ENCODE assay signal across 12 mouse cellular contexts in genomic region chr11:94146049-94146605, GRCm38 (mm10).
A peak's percentile ranks its signal among the peaks of the same experiment; 100 is the strongest.
DNase-seq lines count a peak whose midpoint lies in the region; ATAC-seq lines count a peak whose summit lies in the region.
"Had no signal": no experiment of that assay in that cellular context is flagged by ENCODE, and none has a peak within 500 bp of the region (broad histone marks: within the 10 kb centered on the region; RNA-seq: fewer than 3 reads in every experiment).

No protein-coding gene starts in this region.

- no peak overlapping the region for H3K4me2 ChIP-seq in hindbrain, embryonic 15.5 days
- H3K4me2 ChIP-seq in hindbrain, embryonic 16.5 days (ENCODE audit: low read length) = no peak overlapping the region
- H3K4me2 ChIP-seq: heart, embryonic 12.5 days had no signal

- ATAC-seq in hindbrain, embryonic 15.5 days (ENCODE audit: low FRiP score, low read depth) = no peak
- ATAC-seq in hindbrain, embryonic 16.5 days = no peak

- DNase-seq in hindbrain, embryonic 10.5 days (ENCODE audit: low spot score) = no peak
- peak; percentile 67 for DNase-seq in right cerebral cortex, adult 18-20 months
- DNase-seq in right cerebral cortex, postnatal 4 days = no peak
- no peak for DNase-seq in spleen, adult 12 weeks (ENCODE audit: low spot score)
- DNase-seq in adrenal gland, postnatal 14 days = no peak
- DNase-seq: adrenal gland, postnatal 10 days; left cerebral cortex, postnatal 4 days; liver, postnatal 0 days had no signal

- H3K27me3 ChIP-seq in hindbrain, embryonic 15.5 days = no peaks in the 10 kb centered on the region
- peaks cover 31% of the 10 kb centered on the region for H3K27me3 ChIP-seq in hindbrain, embryonic 10.5 days (ENCODE audit: insufficient read depth, poor library complexity, severe bottlenecking)
- no peaks in the 10 kb centered on the region for H3K27me3 ChIP-seq in hindbrain, embryonic 16.5 days (replicated peaks; ENCODE audit: control insufficient read depth, insufficient read depth, low read length)
- H3K27me3 ChIP-seq: CH12.LX had no signal

- no peaks in the 10 kb centered on the region for H3K36me3 ChIP-seq in hindbrain, embryonic 15.5 days
- no peaks in the 10 kb centered on the region for H3K36me3 ChIP-seq in hindbrain, embryonic 10.5 days
- no peaks in the 10 kb centered on the region for H3K36me3 ChIP-seq in hindbrain, embryonic 16.5 days (ENCODE audit: control insufficient read depth, insufficient read depth, low read length)
- H3K36me3 ChIP-seq: heart, embryonic 12.5 days had no signal

- H3K27ac ChIP-seq in hindbrain, embryonic 15.5 days (replicated peaks) = 0 out of 2 replicates have a peak overlapping the region, but pooled peaks have one; percentile 69
- no peak overlapping the region for H3K27ac ChIP-seq in hindbrain, embryonic 10.5 days
- H3K27ac ChIP-seq in hindbrain, embryonic 16.5 days (ENCODE audit: low read depth, low read length) = peak overlapping the region; percentile 80

- no peaks in the 10 kb centered on the region for H3K9me3 ChIP-seq in hindbrain, embryonic 15.5 days
- no peaks in the 10 kb centered on the region for H3K9me3 ChIP-seq in hindbrain, embryonic 10.5 days
- H3K9me3 ChIP-seq in hindbrain, embryonic 16.5 days (ENCODE audit: control insufficient read depth, low read length) = no peaks in the 10 kb centered on the region
- H3K9me3 ChIP-seq: heart, embryonic 12.5 days had no signal

- peaks cover 43% of the 10 kb centered on the region for H3K4me1 ChIP-seq in hindbrain, embryonic 15.5 days (replicated peaks)
- peaks cover 40% of the 10 kb centered on the region for H3K4me1 ChIP-seq in hindbrain, embryonic 10.5 days (replicated peaks)
- H3K4me1 ChIP-seq in hindbrain, embryonic 16.5 days (ENCODE audit: control insufficient read depth, insufficient read depth, low read depth, low read length) = peaks cover 22% of the 10 kb centered on the region

- H3K4me3 ChIP-seq in hindbrain, embryonic 15.5 days = no peak overlapping the region
- H3K4me3 ChIP-seq in hindbrain, embryonic 10.5 days = no peak overlapping the region
- no peak overlapping the region for H3K4me3 ChIP-seq in hindbrain, embryonic 16.5 days (ENCODE audit: low read length)
- H3K4me3 ChIP-seq: heart, embryonic 12.5 days had no signal

- 91% methylated on average over 14 of the region's 14 CpGs for WGBS in hindbrain, embryonic 15.5 days
- 91% methylated on average over 14 of the region's 14 CpGs for WGBS in hindbrain, embryonic 10.5 days
- 89% methylated on average over 14 of the region's 14 CpGs for WGBS in hindbrain, embryonic 16.5 days

- H3K9ac ChIP-seq in hindbrain, embryonic 15.5 days = no peak overlapping the region
- no peak overlapping the region for H3K9ac ChIP-seq in hindbrain, embryonic 16.5 days (ENCODE audit: low read depth, low read length)
- H3K9ac ChIP-seq: heart, embryonic 12.5 days; liver, postnatal 0 days had no signal
